Mouse (Mus musculus) embryo, embryonic 10 days (tissue): ENCODE measurements at regions not wholly inside any gene's neighbourhood (a gene's known extent, or its start where the extent isn't known, plus 50 kb on each side); places are given as distances from the start of the nearest gene placed in this dataset.
"Not testable (repeated sequence)": the region's sequence is repeated elsewhere in the genome, so short reads cannot be mapped to it uniquely, and the experiment has no call there.

Source experiments
- DNase-seq: peaks from one replicate; pipeline ENCODE4 v3.0.0-alpha.2; 2015; ENCODE audit warnings: low spot score

GRCm38 (mm10) chr17:13492239-13492638 lies 137.9 kb downstream of the Tcp10c start:
- not testable (repeated sequence) for DNase-seq

DNA sequence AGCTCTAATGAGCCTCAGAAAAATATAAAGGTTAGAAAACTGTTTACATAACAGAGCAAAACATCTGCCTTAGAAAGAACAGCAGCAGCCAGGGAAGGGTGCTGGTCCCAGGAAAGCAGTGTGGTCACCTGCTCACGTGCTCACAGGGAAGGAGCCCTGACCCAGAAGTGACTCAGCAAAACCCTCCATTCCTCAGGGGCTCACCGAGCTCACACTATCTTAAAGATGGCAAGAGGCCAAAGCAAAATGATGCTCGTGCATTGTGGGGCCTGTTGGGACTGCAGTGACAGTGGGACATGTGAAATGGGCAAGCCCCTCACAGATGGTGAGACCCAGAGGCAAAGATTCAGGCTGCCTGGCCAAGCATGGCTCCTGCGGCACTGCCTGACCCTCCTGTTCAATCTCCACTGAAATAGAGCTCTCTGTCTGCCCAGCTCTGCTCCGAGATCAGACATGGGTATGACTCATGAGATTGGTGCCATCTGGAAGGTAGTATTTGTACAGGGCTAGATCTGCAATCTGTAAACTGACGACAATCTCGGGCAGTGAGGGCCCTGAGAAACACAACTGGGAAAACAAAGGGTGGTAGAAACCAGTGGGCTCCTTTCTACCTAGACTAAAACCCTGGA lies 138.4 kb downstream of the Tcp10c start:
- DNase-seq = not testable (repeated sequence)

DNA sequence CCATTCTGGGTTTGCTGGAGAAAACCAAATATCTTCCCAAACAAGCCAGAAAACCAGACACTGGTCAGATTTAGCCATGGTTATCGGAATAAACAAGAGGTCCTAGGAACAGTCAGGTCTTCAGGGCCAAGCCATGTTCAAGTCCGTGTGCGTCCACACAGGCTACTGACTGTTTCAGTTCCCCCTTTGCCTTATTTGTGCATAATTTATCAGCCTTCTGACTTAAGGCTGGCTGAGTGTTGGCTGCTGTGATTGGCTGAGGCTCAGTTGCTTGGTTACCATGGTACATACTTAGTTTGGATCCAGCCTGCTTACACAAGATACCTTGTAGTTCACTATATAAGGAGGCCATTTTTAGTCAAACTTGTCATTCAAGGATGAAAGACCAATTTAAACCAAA lies 139.5 kb downstream of the Tcp10c start:
- not testable (repeated sequence) for DNase-seq

GRCm38 (mm10) chr17:13494475-13494874 lies 140.1 kb downstream of the Tcp10c start:
- not testable (repeated sequence) for DNase-seq

GRCm38 (mm10) chr17:13504365-13504764 lies 150.0 kb downstream of the Tcp10c start:
- DNase-seq = not testable (repeated sequence)

DNA sequence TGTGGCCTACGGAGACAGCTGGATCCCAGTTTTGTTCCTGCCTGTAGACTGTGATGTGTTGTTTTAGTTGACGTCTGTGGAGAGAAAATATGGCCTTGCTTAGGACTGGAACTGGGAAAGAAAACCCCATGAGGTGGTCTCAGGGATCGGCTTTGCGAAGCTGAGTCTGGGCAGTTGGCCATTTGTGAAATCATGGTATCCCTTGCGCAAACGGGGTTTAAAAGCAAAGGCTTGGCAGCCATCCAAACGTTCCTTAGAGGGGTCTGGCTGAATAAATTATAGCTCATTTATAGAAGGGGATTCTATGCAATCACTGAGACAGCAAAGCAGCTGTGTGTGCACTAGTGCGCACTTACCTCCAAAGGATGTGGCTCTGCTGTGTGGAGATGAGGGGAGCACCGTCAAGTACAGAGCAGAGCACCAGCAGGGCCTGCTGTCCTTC lies 150.5 kb downstream of the Tcp10c start:
- not testable (repeated sequence) for DNase-seq

DNA sequence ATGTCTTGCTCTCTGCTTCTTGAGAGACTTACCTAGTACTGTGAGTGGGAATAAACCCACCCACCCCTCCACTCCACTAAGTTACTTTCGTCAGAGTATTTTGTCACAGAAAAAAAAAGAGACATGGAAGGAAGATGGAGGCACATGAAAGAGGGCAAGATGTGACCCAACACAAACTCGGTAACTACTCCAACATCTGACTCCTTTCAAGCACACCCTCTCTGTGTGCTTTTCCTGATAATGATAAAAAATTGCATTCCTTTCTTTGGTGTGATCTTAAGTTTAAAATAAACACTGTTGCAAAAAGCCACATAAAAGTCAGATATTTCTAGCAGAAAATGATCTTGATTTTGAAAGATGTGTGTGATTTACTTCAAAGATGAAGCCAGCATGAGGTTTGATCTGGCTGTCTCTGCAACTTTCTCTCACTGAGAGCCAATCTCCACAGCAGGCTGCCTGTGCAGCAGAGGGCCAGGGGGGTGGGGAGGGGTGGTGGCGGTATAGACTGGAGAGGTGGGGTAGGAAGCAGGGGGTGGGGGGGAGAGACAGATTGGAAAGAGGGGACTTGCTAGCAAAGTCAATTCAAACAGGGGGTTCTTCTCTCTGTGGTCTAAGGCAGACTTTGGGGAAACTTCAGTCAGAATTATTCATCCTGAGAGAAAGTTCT lies 153.2 kb downstream of the Tcp10c start:
- DNase-seq = not testable (repeated sequence)

DNA sequence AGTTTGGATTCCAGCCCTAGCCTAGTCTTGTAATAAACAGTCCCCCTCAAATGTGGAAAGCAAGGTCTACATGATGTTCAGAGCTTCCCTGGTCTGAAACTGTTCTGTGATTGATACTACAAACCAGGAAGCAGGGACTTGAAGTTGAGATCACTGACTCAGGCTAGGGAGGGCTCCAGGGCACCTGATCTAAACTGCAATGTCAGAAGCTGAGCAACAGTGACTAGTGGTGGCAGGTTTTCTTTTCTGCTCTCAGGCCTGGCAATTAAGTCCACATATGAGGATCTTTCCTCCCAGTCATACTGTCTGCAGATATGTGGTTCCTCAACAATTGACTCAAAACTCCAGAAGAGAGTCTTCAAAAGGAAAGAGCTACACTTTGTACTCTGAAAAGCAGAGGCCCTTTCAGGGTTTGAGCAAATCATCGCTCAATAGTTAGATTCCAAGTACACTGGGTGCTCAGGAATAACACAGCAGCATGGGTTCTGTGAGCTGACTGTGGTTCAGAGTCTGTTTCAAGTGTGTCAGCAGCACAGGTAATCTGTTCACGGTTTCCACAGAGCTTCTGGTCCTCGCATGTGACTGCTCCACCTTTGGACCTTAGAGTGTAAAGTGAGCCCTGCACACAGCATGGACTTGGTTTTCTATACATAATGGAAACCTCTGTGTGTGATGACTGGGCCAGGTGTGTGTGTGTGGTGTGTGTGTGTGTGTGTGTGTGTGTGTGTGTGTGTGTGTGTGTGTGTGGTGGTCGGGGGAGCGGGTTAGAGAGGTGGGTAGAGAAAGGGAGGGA lies 165.2 kb downstream of the Tcp10c start:
- DNase-seq = not testable (repeated sequence)

DNA sequence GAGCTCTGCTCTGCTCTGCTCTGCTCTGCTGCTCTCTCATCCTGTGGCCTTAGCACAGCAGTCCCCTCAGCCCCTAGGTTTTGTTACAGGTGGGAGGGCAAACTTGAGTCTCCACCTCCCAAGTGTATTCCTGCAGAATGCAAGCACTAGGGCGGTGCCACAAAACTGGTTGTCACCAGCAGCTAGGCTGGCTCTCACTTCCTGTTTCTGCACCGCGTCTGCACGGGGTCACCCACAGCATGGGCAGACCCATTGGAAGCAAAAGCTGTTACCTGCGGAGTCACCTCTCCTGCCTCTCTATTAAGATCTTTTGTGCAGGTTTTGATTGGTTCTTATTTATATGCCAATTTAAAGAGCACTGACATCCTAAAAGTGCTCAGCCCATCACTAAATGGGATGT lies 178.2 kb downstream of the Tcp10c start:
- DNase-seq = not testable (repeated sequence)

DNA sequence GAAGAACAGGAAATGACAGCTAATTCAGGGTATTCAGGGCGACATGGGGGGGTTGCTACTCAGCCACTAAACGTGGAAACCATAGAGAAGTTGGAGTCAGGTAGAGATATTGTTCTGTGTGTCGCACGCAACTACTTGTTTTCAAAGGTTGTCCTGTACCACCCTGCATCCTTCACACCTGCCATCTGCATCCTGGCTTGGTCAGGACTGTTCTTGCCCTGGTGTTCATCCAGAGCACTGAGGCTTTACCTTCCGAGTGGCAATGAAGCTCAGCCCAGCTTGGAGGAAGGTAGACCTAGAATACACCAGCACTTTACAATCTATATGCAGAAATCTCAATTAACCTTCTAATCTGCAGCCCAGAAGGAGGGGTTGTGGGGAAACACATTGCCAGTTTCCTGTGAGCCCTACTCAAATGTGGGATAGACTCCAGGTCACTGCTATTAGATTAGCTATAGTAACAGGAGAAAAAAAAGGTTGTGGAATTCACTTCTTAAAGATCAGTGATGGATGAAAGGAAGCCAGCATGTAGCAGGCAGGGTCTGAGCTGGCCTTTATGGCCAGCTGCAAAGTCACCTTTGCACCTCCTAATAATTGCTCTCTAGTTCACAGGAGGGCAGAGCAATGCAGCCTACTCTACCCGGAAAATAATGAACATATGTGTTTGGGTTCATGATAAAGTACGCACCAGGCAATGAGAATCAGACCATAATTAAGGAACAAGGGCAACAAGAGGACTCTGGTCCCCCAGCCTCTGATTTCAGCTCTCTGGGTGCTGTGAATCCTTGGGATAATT lies 186.3 kb downstream of the Tcp10c start:
- DNase-seq = no peak

- peak; percentile 6 for DNase-seq
These were observed 186.9 kb downstream of the Tcp10c start for GRCm38 (mm10) chr17:13541249-13541648.

DNA sequence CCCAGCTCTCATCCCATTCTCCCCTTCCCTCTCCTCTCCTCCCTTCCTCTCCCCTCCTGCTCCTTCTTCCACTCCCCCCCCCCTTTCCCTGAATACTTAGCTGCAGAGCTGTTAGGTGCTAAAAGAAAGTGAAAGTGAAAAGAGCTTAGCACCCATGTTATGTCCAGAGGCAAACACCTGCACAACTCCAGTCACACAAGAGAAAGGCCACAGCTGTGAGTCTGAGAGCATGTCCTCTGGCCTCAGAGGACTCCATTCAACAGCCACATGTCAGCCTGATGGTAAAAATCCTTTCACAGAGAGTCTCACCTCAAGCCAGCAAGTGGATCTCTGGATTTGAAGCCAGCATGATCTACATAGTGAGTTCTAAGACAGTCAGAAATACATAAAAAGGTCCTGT lies 187.9 kb downstream of the Tcp10c start:
- DNase-seq = no peak

- DNase-seq = no peak
These were observed 188.5 kb downstream of the Tcp10c start for GRCm38 (mm10) chr17:13542856-13543255.

- DNase-seq = no peak
These were observed 189.8 kb downstream of the Tcp10c start for GRCm38 (mm10) chr17:13544036-13544795.

- no peak for DNase-seq
These were observed 191.9 kb downstream of the Tcp10c start for GRCm38 (mm10) chr17:13546249-13546648.

DNA sequence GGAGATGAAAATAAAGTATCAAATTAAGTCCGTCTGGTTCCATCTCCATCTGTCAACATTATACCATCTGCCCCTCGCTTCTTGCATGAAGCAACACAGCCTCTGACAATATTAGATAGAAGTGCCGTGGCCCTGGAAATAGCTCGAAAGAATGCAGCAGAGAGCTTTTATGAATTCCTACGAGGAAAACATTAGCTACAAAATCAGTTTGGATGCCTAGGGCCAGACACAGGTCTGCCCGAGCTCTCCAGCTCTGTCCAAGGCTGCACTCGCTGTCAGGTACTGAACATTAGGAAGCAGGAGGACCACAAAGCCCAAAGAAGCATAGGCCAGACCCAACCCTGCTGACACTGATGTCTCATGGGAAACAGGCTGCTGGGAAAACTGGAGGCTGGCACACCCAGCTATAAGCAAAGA lies 192.3 kb downstream of the Tcp10c start:
- no peak for DNase-seq

GRCm38 (mm10) chr17:13547657-13548360 lies 193.4 kb downstream of the Tcp10c start:
- DNase-seq = no peak

- DNase-seq = no peak
These were observed 195.9 kb downstream of the Tcp10c start for GRCm38 (mm10) chr17:13549975-13550895.

DNA sequence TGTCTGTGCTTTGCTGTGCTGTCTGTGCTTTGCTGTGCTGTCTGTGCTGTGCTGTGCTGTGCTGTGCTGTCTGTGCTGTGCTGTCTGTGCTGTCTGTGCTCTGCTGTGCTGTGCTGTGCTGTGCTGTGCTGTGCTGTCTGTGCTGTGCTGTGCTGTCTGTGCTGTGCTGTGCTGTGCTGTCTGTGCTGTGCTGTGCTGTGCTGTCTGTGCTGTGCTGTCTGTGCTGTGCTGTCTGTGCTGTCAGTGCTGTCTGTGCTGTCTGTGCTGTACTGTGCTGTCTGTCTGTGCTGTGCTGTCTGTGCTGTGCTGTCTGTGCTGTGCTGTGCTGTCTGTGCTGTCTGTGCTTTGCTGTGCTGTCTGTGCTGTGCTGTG lies 196.5 kb downstream of the Tcp10c start:
- not testable (repeated sequence) for DNase-seq
